Mouse (Mus musculus): ENCODE data around the gene Limch1. TPM values are rescaled to one million over a fixed set of nuclear protein-coding genes. Genes with fewer than 3 reads are reported as not detected.

Gene Limch1
- total RNA-seq (2021): 83.8 and 127 TPM in 2 replicates
- long read RNA-seq, partial matches to known transcripts: 11 of 19 reads
- long read RNA-seq, other reads (novel, unspliced or antisense): 3 of 19 reads

GRCm38 (mm10) chr5:66745390-66745995 lies at the start of gene Limch1:
TSS of gene Limch1 (plus strand) at chr5:66745827.
- DNase-seq: peak; percentile 91

GRCm38 (mm10) chr5:66697119-66697518 lies 48.5 kb upstream of the Limch1 start:
- DNase-seq: no peak

GRCm38 (mm10) chr5:66699911-66700310 lies 45.7 kb upstream of the Limch1 start:
- no peak for DNase-seq

GRCm38 (mm10) chr5:66701951-66702350 lies 43.7 kb upstream of the Limch1 start:
- no peak for DNase-seq

GRCm38 (mm10) chr5:66703317-66704004 lies 42.2 kb upstream of the Limch1 start:
- no peak for DNase-seq

GRCm38 (mm10) chr5:66707859-66708258 lies 37.8 kb upstream of the Limch1 start:
- no peak for DNase-seq

- DNase-seq: no peak
These were observed 35.1 kb upstream of the Limch1 start for GRCm38 (mm10) chr5:66710445-66711019.

GRCm38 (mm10) chr5:66712801-66713200 lies 32.8 kb upstream of the Limch1 start:
- no peak for DNase-seq

- DNase-seq: no peak
These were observed 30.1 kb upstream of the Limch1 start for GRCm38 (mm10) chr5:66715498-66715931.

GRCm38 (mm10) chr5:66717931-66718330 lies 27.7 kb upstream of the Limch1 start:
- no peak for DNase-seq

GRCm38 (mm10) chr5:66718413-66718812 lies 27.2 kb upstream of the Limch1 start:
- no peak for DNase-seq

- no peak for DNase-seq
These were observed 26.7 kb upstream of the Limch1 start for GRCm38 (mm10) chr5:66718880-66719279.

GRCm38 (mm10) chr5:66720921-66721320 lies 24.7 kb upstream of the Limch1 start:
- no peak for DNase-seq

- DNase-seq: no peak
These were observed 23.0 kb upstream of the Limch1 start for GRCm38 (mm10) chr5:66722586-66722985.

- no peak for DNase-seq
These were observed 22.6 kb upstream of the Limch1 start for GRCm38 (mm10) chr5:66723037-66723436.

- DNase-seq: no peak
These were observed 22.0 kb upstream of the Limch1 start for GRCm38 (mm10) chr5:66723626-66724025.

- DNase-seq: no peak
These were observed 16.3 kb upstream of the Limch1 start for GRCm38 (mm10) chr5:66729306-66729705.

GRCm38 (mm10) chr5:66730621-66731301 lies 14.9 kb upstream of the Limch1 start:
- no peak for DNase-seq

- DNase-seq: no peak
These were observed 14.3 kb upstream of the Limch1 start for GRCm38 (mm10) chr5:66731302-66731697.

- peak; percentile 39 for DNase-seq
These were observed 12.1 kb upstream of the Limch1 start for GRCm38 (mm10) chr5:66733556-66733955.

GRCm38 (mm10) chr5:66739376-66739775 lies 6.3 kb upstream of the Limch1 start:
- no peak for DNase-seq

GRCm38 (mm10) chr5:66745996-66746681 lies 512 bp downstream of the Limch1 start:
- peak; percentile 57 for DNase-seq

Measured in adrenal gland, postnatal 25 days (tissue).